Mouse (Mus musculus) liver, postnatal 0 days (tissue): ENCODE results near the gene Fam192a. TPM values are rescaled to one million over a fixed set of nuclear protein-coding genes. Genes with fewer than 3 reads are reported as not detected.

Experiments used
- ATAC-seq: fragments of 200-750 bp; cut with Nextera tagmentation; 2 replicates; pipeline ENCODE4 v1.8.0; 2017; ENCODE audit warnings: mild to moderate bottlenecking, moderate library complexity
- DNase-seq: peaks from one replicate; pipeline ENCODE4 v3.0.0-alpha.2; 2016
- H3K27ac ChIP-seq: fragments of 300-500 bp; sonication (generic); 2 replicates; pipeline ENCODE4 v1.5.1; 2014; ENCODE audit warnings: antibody characterized with exemption, moderate library complexity, mild to moderate bottlenecking, low read depth
- H3K27me3 ChIP-seq: fragments of 300-500 bp; sonication (generic); 2 replicates; pipeline ENCODE4 v1.6.1; 2014; ENCODE audit warnings: low read length, control low read depth, mixed read lengths; ENCODE audit not compliant: insufficient read depth
- H3K36me3 ChIP-seq: fragments of 300-500 bp; sonication (generic); replicated peaks from 2 replicates; pipeline ENCODE4 v1.6.1; 2014; ENCODE audit warnings: mild to moderate bottlenecking, control low read depth, low read length, moderate library complexity, mixed read lengths; ENCODE audit not compliant: insufficient read depth
- H3K4me1 ChIP-seq: fragments of 300-500 bp; sonication (generic); 2 replicates; pipeline ENCODE4 v1.6.1; 2014; ENCODE audit warnings: antibody characterized with exemption, mild to moderate bottlenecking, control low read depth; ENCODE audit not compliant: insufficient read depth
- H3K4me2 ChIP-seq: fragments of 300-500 bp; sonication (generic); 2 replicates; pipeline ENCODE4 v1.6.1; 2014; ENCODE audit warnings: low read depth, mild to moderate bottlenecking, low read length, moderate library complexity, mixed read lengths
- H3K4me3 ChIP-seq: fragments of 300-500 bp; sonication (generic); 2 replicates; pipeline ENCODE4 v1.5.1; 2014; ENCODE audit warnings: low read depth, low read length
- H3K9ac ChIP-seq: fragments of 300-500 bp; sonication (generic); replicated peaks from 2 replicates; pipeline ENCODE4 v1.6.1; 2014; ENCODE audit warnings: mild to moderate bottlenecking, moderate library complexity
- H3K9me3 ChIP-seq: fragments of 300-500 bp; sonication (generic); 2 replicates; pipeline ENCODE4 v1.6.1; 2016; ENCODE audit warnings: mild to moderate bottlenecking, control low read depth, low read length, mixed read lengths
- CTCF ChIP-seq: sonication (generic); IDR thresholded peaks from 2 replicates; pipeline ENCODE4 v1.5.1; 2016; ENCODE audit warnings: antibody characterized with exemption, low read depth
- EP300 ChIP-seq: IDR thresholded peaks from 2 replicates; pipeline ENCODE4 v1.6.1; 2016; ENCODE audit warnings: antibody characterized with exemption, low read depth, mild to moderate bottlenecking
- WGBS: fragments of 180-500 bp; shearing (Covaris S2); extraction: QIAGEN DNeasy Blood & Tissue Kit; methylation state at CpG from one replicate; pipeline ENCODE4 v1.1.7; 2014; ENCODE audit not compliant: insufficient replicate concordance; 5-methylcytosine and 5-hydroxymethylcytosine counted together
- polyA plus RNA-seq: library from polyadenylated mRNA; unstranded; fragments of >200 nt; fragmentation: Nextera tagmentation; extraction: Ambion mirVana; gene quantifications from 2 replicates; pipeline ENCODE4 v1.2.1, GENCODE M21; 2015

The Fam192a gene
- polyA plus RNA-seq, 1 experiment from 2014 or later, result 23.6 TPM

DNA sequence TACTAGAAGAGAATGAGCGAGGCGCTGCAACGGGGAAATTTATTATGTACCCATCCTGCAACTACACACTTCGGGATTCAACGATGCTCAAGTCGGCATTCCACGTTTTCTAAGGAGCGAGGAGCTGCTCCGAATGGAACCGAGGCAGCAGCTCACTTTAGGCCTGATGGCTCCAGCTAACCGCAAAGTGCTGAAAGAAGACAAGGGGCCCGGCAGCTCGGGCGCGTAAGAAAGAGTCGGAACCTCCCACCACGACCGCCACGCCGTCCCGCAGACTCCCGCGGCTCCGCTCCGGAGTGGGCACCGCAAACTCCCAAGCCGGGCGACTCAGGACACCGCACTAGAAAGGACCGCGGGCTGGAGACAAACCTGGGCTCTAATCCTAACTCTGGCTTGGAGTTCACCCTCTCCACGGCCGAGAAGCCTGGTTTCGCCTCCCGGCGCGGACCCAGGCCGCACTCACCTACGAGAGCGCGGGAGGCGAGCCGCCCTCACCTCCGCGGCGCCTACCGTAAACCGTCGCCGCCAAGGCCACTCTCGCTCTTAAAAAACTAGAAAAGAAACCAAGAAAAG, 677 bp downstream of the Fam192a start:
- peak overlapping the region; percentile 98 for H3K4me3 ChIP-seq
- H3K27ac ChIP-seq, result peak overlapping the region; percentile 95
- under 1% methylated on average over 51 of the region's 51 CpGs for WGBS
- ATAC-seq (peak; percentile 36), DNase-seq (peak; percentile 57)
- TF ChIP-seq CTCF (no peak), EP300 (no peak)
- H3K4me2 ChIP-seq, result peak overlapping the region; percentile 82
- H3K9ac ChIP-seq, result peak overlapping the region; percentile 87
- H3K27me3 ChIP-seq, result no peaks in the 10 kb centered on the region
- no peaks in the 10 kb centered on the region for H3K36me3 ChIP-seq
- H3K9me3 ChIP-seq, result no peaks in the 10 kb centered on the region
- peaks cover 12% of the 10 kb centered on the region; the same call in 1 of the 2 replicates for H3K4me1 ChIP-seq

DNA sequence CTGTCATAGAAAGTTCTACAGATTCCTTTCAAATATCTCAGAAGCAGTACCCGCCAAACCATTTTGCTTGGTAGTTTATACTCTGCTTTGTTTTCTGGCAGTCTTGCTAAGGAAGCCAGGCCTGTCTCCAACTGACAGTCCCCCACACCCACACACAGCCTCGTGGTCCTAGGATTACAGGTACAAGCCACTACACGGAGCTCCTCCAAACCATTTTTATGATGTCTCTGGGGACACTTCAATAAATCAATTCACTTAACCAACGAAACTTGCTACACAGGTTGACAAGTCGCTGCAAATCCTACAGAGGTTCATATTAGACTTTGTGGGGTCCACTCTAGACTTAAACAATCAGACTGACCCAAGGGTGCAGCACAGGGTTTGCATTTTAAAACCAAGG, 1.3 kb downstream of the Fam192a start:
- Histone ChIP-seq H3K4me3 (peak overlapping the region; percentile 98), H3K9me3 (no peaks in the 10 kb centered on the region), H3K27ac (peak overlapping the region; percentile 95; the same call in 1 of the 2 replicates), H3K4me1 (peaks cover 12% of the 10 kb centered on the region; the same call in 1 of the 2 replicates), H3K36me3 (no peaks in the 10 kb centered on the region), H3K27me3 (no peaks in the 10 kb centered on the region), H3K4me2 (peak overlapping the region; percentile 82), H3K9ac (peak overlapping the region; percentile 87)
- TF ChIP-seq EP300, result no peak
- TF ChIP-seq CTCF, result no peak
- ATAC-seq (no peak), DNase-seq (no peak)
- 15% methylated on average over 5 of the region's 5 CpGs for WGBS

DNA sequence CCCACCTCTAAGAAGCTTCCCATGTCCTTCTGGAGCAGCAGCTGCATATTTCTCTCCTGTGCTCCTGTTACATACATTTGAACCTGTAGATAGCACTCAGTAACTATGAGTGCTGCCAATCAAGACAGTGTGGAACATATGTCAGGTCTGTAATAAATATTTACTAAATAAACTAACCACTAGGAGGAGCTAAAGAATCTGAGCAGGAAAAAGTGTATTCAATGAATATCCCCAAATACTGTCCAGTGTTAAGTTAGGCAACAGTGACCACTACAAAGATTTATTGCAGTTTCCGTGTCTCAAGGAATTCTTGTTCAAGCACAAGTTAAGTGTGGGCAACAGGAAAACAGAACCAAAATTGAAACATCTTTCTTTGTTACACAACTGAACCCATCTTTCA, 7.6 kb downstream of the Fam192a start:
- Histone ChIP-seq H3K4me2 (no peak overlapping the region), H3K36me3 (peaks cover 5% of the 10 kb centered on the region), H3K4me1 (no peaks in the 10 kb centered on the region), H3K27me3 (no peaks in the 10 kb centered on the region), H3K27ac (no peak overlapping the region), H3K4me3 (no peak overlapping the region), H3K9ac (no peak overlapping the region), H3K9me3 (no peaks in the 10 kb centered on the region)
- TF ChIP-seq CTCF (peak; percentile 60), EP300 (no peak)
- WGBS, result 59% methylated on average over 1 of the region's 1 CpGs
- no peak for ATAC-seq
- no peak for DNase-seq

DNA sequence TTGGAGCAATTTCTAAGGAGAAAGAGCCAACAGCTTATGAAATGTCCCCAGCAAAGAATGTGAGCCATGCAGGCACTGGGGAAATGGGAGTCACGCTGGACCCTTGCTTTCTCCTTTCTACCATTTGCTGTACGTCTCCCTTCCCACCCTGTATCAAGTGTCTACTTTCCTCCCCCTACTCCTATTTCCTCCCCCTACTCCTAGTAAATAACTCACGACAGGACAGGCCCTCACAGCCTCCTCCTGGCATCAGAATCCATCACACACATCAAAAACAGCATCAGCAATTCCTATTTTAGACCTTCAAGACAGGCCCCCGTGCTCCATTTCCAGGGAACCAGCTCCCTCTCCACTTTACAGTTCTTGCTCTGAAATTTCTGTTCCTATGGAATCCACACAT, 10.1 kb downstream of the Fam192a start:
- no peak overlapping the region for H3K9ac ChIP-seq
- H3K4me2 ChIP-seq, result no peak overlapping the region
- no peaks in the 10 kb centered on the region for H3K9me3 ChIP-seq
- H3K4me1 ChIP-seq, result no peaks in the 10 kb centered on the region
- WGBS, result 76% methylated on average over 4 of the region's 4 CpGs
- H3K36me3 ChIP-seq, result peaks cover 31% of the 10 kb centered on the region
- TF ChIP-seq CTCF (no peak), EP300 (no peak)
- H3K27me3 ChIP-seq, result no peaks in the 10 kb centered on the region
- ATAC-seq, result no peak
- DNase-seq, result no peak
- no peak overlapping the region for H3K4me3 ChIP-seq
- H3K27ac ChIP-seq, result no peak overlapping the region

DNA sequence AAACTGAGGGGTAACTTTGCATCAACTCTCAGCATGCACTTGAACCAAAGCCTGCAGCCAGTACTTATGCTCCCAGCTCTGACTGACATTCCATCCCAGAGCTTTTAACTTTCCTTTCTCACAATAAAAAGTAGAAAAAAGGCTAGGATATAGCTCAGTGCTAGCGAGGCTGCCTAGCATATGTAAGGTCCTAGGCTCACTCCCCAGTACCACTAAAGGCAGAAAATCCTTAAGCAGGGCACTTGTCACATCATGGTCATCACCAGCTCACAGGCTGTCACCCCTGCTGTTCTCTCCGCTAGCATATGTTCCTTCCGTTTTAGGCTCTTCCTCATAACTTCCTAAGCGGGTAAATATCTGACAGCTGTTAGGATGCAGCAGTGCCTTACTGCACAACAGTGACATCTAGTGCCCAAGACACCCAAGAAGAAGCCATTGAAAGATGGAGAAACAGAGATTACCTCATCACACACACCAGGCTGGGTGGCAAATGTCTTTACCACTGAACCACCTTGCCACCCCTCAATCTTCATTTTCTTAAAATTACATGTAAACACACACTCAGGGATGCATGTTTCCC, 17.5 kb downstream of the Fam192a start:
- no peak overlapping the region for H3K27ac ChIP-seq
- no peak overlapping the region for H3K4me2 ChIP-seq
- DNase-seq (peak; percentile 40), ATAC-seq (peak; percentile 31; the same call in 1 of the 2 replicates)
- H3K4me1 ChIP-seq, result no peaks in the 10 kb centered on the region
- peak; percentile 83 for TF ChIP-seq CTCF
- no peak for TF ChIP-seq EP300
- H3K27me3 ChIP-seq, result no peaks in the 10 kb centered on the region
- H3K9me3 ChIP-seq, result no peaks in the 10 kb centered on the region
- H3K4me3 ChIP-seq, result no peak overlapping the region
- H3K36me3 ChIP-seq, result peaks cover 86% of the 10 kb centered on the region
- no peak overlapping the region for H3K9ac ChIP-seq
- 51% methylated on average over 4 of the region's 4 CpGs for WGBS

DNA sequence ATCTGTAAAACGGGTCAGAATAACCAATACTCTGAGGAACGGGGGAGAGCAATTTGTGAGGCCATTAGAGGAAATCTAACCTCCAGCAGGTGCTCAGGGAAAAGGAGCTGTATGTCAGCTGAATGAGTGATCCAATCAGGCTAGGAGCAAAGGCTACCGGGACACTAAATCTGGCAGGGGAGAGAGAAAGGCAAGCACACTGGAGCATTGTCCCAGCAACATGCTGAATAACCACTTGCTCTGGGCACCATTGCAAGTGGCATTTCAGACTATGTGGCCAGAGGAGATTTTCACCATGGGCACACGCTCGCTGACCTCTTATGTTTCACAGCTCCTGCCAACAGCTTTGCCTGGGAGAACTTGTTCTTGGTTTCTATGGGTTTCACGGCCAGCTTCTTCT, 19.2 kb downstream of the Fam192a start:
- no peaks in the 10 kb centered on the region for H3K27me3 ChIP-seq
- peaks cover 81% of the 10 kb centered on the region for H3K36me3 ChIP-seq
- H3K4me1 ChIP-seq, result no peaks in the 10 kb centered on the region
- ATAC-seq, result no peak
- no peak overlapping the region for H3K4me3 ChIP-seq
- no peaks in the 10 kb centered on the region for H3K9me3 ChIP-seq
- H3K9ac ChIP-seq, result no peak overlapping the region
- H3K27ac ChIP-seq, result no peak overlapping the region
- 84% methylated on average over 6 of the region's 6 CpGs for WGBS
- no peak overlapping the region for H3K4me2 ChIP-seq
- TF ChIP-seq CTCF (no peak), EP300 (no peak)
- DNase-seq, result no peak
